Mouse (Mus musculus): ENCODE results near the gene Fer1l5. TPM values are rescaled to one million over a fixed set of nuclear protein-coding genes. Genes with fewer than 3 reads are reported as not detected.

Gene Fer1l5
- polyA plus RNA-seq, 2 experiments, result 0.02 to 0.13 TPM

- Histone ChIP-seq H3K9ac (replicated peaks) (no peak overlapping the region), H3K4me2 (ENCODE audit: low read depth) (no peak overlapping the region), H3K36me3 (replicated peaks; ENCODE audit: control insufficient read depth, insufficient read depth, low read depth) (no peaks in the 10 kb centered on the region), H3K27me3 (ENCODE audit: control insufficient read depth, insufficient read depth, low read length) (no peaks in the 10 kb centered on the region; the same call in 1 of the 2 replicates), H3K27ac (no peak overlapping the region), H3K9me3 (ENCODE audit: control insufficient read depth, low read length) (no peaks in the 10 kb centered on the region), H3K4me3 (ENCODE audit: insufficient read depth in 1 of 2, low read depth in 2 of 2, low read length in 2 of 2) (no peak overlapping the region), H3K4me1 (replicated peaks; ENCODE audit: control insufficient read depth in 2 of 2, insufficient read depth in 2 of 2, low read length in 1 of 2) (peaks cover 0 to 10% of the 10 kb centered on the region in 2 experiments; a peak in 1 of 4 replicates)
- DNase-seq (ENCODE audit: low read depth in 3 of 3, low spot score in 3 of 3) (no peak), ATAC-seq (ENCODE audit: insufficient read depth) (no peak)
- WGBS (ENCODE audit: insufficient replicate concordance), result 22% methylated on average over 2 of the region's 2 CpGs
- TF ChIP-seq EP300 (IDR thresholded peaks at IDR 0.05; ENCODE audit: low read depth), result no peak
- no peak for TF ChIP-seq CTCF (IDR thresholded peaks at IDR 0.05; ENCODE audit: low read depth)
Measured at GRCm38 (mm10) chr1:36461829-36462228, 89.7 kb downstream of the Fer1l5 start.

- TF ChIP-seq EP300 (IDR thresholded peaks at IDR 0.05; ENCODE audit: low read depth) (no peak), CTCF (IDR thresholded peaks at IDR 0.05; ENCODE audit: low read depth) (no peak)
- Histone ChIP-seq H3K9me3 (ENCODE audit: control insufficient read depth, low read length) (no peaks in the 10 kb centered on the region), H3K36me3 (replicated peaks; ENCODE audit: control insufficient read depth, insufficient read depth, low read depth) (no peaks in the 10 kb centered on the region), H3K9ac (replicated peaks) (no peak overlapping the region), H3K4me1 (replicated peaks; ENCODE audit: control insufficient read depth in 2 of 2, insufficient read depth in 2 of 2, low read length in 1 of 2) (peaks cover under 1 to 11% of the 10 kb centered on the region in 2 experiments; a peak in 3 of 4 replicates), H3K27me3 (ENCODE audit: control insufficient read depth, insufficient read depth, low read length) (no peaks in the 10 kb centered on the region; the same call in 1 of the 2 replicates), H3K4me3 (ENCODE audit: insufficient read depth in 1 of 2, low read depth in 2 of 2, low read length in 2 of 2) (no peak overlapping the region), H3K27ac (no peak overlapping the region), H3K4me2 (ENCODE audit: low read depth) (no peak overlapping the region)
- 51% methylated on average over 4 of the region's 4 CpGs for WGBS (ENCODE audit: insufficient replicate concordance)
- DNase-seq (ENCODE audit: low read depth in 3 of 3, low spot score in 3 of 3), result no peak
- ATAC-seq (ENCODE audit: insufficient read depth), result no peak
Measured at GRCm38 (mm10) chr1:36465641-36466160, 93.6 kb downstream of the Fer1l5 start.

- Histone ChIP-seq H3K36me3 (replicated peaks; ENCODE audit: control insufficient read depth, insufficient read depth, low read depth) (no peaks in the 10 kb centered on the region), H3K27me3 (ENCODE audit: control insufficient read depth, insufficient read depth, low read length) (peaks cover 2% of the 10 kb centered on the region; the same call in 1 of the 2 replicates), H3K9me3 (ENCODE audit: control insufficient read depth, low read length) (no peaks in the 10 kb centered on the region), H3K9ac (replicated peaks) (no peak overlapping the region), H3K4me3 (ENCODE audit: insufficient read depth in 1 of 2, low read depth in 2 of 2, low read length in 2 of 2) (no peak overlapping the region), H3K4me1 (replicated peaks; ENCODE audit: control insufficient read depth in 2 of 2, insufficient read depth in 2 of 2, low read length in 1 of 2) (peaks cover 3 to 20% of the 10 kb centered on the region in 2 experiments), H3K27ac (no peak overlapping the region), H3K4me2 (ENCODE audit: low read depth) (no peak overlapping the region)
- ATAC-seq (ENCODE audit: insufficient read depth) (no peak), DNase-seq (ENCODE audit: low read depth in 3 of 3, low spot score in 3 of 3) (no peak)
- TF ChIP-seq EP300 (IDR thresholded peaks at IDR 0.05; ENCODE audit: low read depth), result no peak
- no peak for TF ChIP-seq CTCF (IDR thresholded peaks at IDR 0.05; ENCODE audit: low read depth)
- 53% methylated on average over 5 of the region's 5 CpGs for WGBS (ENCODE audit: insufficient replicate concordance)
Measured at GRCm38 (mm10) chr1:36467446-36467845, 95.4 kb downstream of the Fer1l5 start.

- 63% methylated on average over 2 of the region's 2 CpGs for WGBS (ENCODE audit: insufficient replicate concordance)
- no peak overlapping the region for H3K27ac ChIP-seq
- ATAC-seq (ENCODE audit: insufficient read depth), result no peak
Measured at GRCm38 (mm10) chr1:36469811-36470444, 97.8 kb downstream of the Fer1l5 start.

More at GRCm38 (mm10) chr1:36469811-36470444, 97.8 kb downstream of the Fer1l5 start:
- no peak for DNase-seq (ENCODE audit: low read depth in 3 of 3, low spot score in 3 of 3)
- Histone ChIP-seq H3K9ac (replicated peaks) (no peak overlapping the region), H3K27me3 (ENCODE audit: control insufficient read depth, insufficient read depth, low read length) (peaks cover 3% of the 10 kb centered on the region; the same call in 1 of the 2 replicates), H3K4me1 (replicated peaks; ENCODE audit: control insufficient read depth in 2 of 2, insufficient read depth in 2 of 2, low read length in 1 of 2) (peaks cover 3 to 35% of the 10 kb centered on the region in 2 experiments), H3K4me3 (ENCODE audit: insufficient read depth in 1 of 2, low read depth in 2 of 2, low read length in 2 of 2) (no peak overlapping the region), H3K9me3 (ENCODE audit: control insufficient read depth, low read length) (no peaks in the 10 kb centered on the region), H3K36me3 (replicated peaks; ENCODE audit: control insufficient read depth, insufficient read depth, low read depth) (no peaks in the 10 kb centered on the region), H3K4me2 (ENCODE audit: low read depth) (no peak overlapping the region)
- TF ChIP-seq EP300 (IDR thresholded peaks at IDR 0.05; ENCODE audit: low read depth) (no peak), CTCF (IDR thresholded peaks at IDR 0.05; ENCODE audit: low read depth) (no peak)

All from liver, embryonic 14.5 days (tissue).